Mouse (Mus musculus) intestine, embryonic 14.5 days (tissue): ENCODE results near the gene Rac2. TPM values are rescaled to one million over a fixed set of nuclear protein-coding genes. Genes with fewer than 3 reads are reported as not detected.

Source experiments
- ATAC-seq: fragments of 200-750 bp; cut with Nextera tagmentation; replicated peaks from 2 replicates; pipeline ENCODE4 v1.8.0; 2017; ENCODE audit warnings: low read depth, moderate number of reproducible peaks, moderate TSS enrichment, moderate library complexity; ENCODE audit not compliant: low FRiP score, low TSS enrichment
- DNase-seq: peaks from one replicate; pipeline ENCODE4 v3.0.0-alpha.2; 2018; ENCODE audit warnings: low spot score
- H3K27ac ChIP-seq: fragments of 300-500 bp; sonication (generic); 2 replicates; pipeline ENCODE4 v1.5.1; 2014; ENCODE audit warnings: low read depth, mild to moderate bottlenecking, control low read depth
- H3K27me3 ChIP-seq: fragments of 300-500 bp; sonication (generic); replicated peaks from 2 replicates; pipeline ENCODE4 v1.6.1; 2014; ENCODE audit warnings: low read length, control low read depth; ENCODE audit not compliant: control insufficient read depth, insufficient read depth
- H3K36me3 ChIP-seq: fragments of 300-500 bp; sonication (generic); 2 replicates; pipeline ENCODE4 v1.6.1; 2014; ENCODE audit warnings: low read length, control low read depth; ENCODE audit not compliant: control insufficient read depth, insufficient read depth
- H3K4me1 ChIP-seq: fragments of 300-500 bp; sonication (generic); replicated peaks from 2 replicates; pipeline ENCODE4 v1.6.1; 2014; ENCODE audit warnings: low read length, control low read depth, mixed read lengths; ENCODE audit not compliant: control insufficient read depth, insufficient read depth
- H3K4me2 ChIP-seq: fragments of 300-500 bp; sonication (generic); 2 replicates; pipeline ENCODE4 v1.6.1; 2014; ENCODE audit warnings: low read length
- H3K4me3 ChIP-seq: fragments of 300-500 bp; sonication (generic); 2 replicates; pipeline ENCODE4 v1.5.1; 2014; ENCODE audit warnings: low read depth, low read length, control low read depth, mixed read lengths
- H3K9ac ChIP-seq: fragments of 300-500 bp; sonication (generic); 2 replicates; pipeline ENCODE4 v1.6.1; 2014; ENCODE audit warnings: mild to moderate bottlenecking, low read length
- H3K9me3 ChIP-seq: fragments of 300-500 bp; sonication (generic); 2 replicates; pipeline ENCODE4 v1.6.1; 2016; ENCODE audit warnings: low read length, control low read depth; ENCODE audit not compliant: control insufficient read depth
- WGBS: fragments of 180-500 bp; shearing (Covaris S2); extraction: QIAGEN DNeasy Blood & Tissue Kit; methylation state at CpG from one replicate; pipeline ENCODE4 v1.1.7; 2014; 5-methylcytosine and 5-hydroxymethylcytosine counted together
- polyA plus RNA-seq: library from polyadenylated mRNA; unstranded; fragments of >200 nt; fragmentation: Nextera tagmentation; extraction: Ambion mirVana; gene quantifications from 2 replicates; pipeline ENCODE4 v1.2.1, GENCODE M21; 2014

The Rac2 gene
- polyA plus RNA-seq, 1 experiment from 2014 or later: 16.7 TPM

DNA sequence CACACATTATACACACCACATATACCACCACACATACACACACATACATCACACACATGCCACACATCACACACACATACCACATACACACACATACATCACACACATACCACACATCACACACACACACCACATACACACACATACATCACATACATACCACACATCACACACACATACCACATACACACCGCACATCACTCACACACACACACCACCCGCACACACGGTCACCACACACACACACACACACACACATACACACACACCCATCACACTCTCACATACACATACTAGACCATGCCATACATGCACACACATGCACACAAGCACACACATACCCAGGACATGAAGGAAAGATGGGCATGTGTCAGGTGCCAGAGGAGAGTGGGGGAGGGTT, 9.2 kb downstream of the Rac2 start:
- H3K4me1 ChIP-seq: no peaks in the 10 kb centered on the region
- no peaks in the 10 kb centered on the region for H3K27me3 ChIP-seq
- H3K27ac ChIP-seq: no peak overlapping the region
- no peak for DNase-seq
- no peaks in the 10 kb centered on the region for H3K9me3 ChIP-seq
- H3K4me3 ChIP-seq: no peak overlapping the region
- no peak for ATAC-seq
- H3K9ac ChIP-seq: no peak overlapping the region
- no peak overlapping the region for H3K4me2 ChIP-seq
- 91% methylated on average over 3 of the region's 3 CpGs for WGBS
- no peaks in the 10 kb centered on the region for H3K36me3 ChIP-seq

DNA sequence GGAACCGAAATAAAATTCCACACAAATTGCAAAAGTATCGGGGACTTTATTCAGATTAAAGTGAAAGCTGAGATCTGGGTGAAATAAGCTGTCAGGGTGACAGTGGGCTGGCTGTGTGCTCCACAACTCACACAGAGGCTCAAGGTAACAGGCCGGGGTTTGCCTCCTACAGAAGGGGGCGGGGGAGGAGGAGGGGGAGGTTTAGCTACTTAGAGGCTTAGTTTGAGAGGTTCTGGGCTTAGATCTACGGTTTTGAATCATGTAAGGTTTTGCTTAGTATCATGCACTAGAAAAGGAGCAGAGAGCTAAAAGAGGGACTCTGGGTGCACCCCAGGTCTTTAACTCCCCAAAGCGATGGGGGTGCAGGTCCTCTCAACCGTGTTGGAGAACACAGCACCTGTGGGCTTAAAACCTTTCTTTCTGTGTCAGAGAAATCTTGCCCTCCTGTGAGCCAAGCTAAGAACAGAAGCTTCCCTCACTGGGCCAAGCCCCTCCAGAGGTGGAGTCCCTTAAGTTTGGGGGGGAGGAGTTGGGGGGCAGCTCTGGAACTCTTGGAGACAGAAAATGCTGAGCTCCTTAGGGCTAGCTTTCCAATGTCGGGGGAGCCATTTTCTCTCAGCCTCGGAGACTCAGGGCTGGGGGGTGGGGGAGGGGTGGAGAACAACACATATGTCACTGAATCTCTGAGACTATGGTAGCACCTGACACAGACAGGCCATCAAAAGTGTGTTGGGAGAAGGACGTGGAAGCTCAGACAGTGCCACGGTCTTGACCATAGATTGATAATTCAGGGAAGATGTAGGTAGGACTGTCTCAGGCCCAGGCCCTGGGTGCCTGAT, 13.2 kb downstream of the Rac2 start:
- no peak overlapping the region for H3K4me3 ChIP-seq
- H3K9me3 ChIP-seq: no peaks in the 10 kb centered on the region
- ATAC-seq: no peak
- H3K27me3 ChIP-seq: no peaks in the 10 kb centered on the region
- H3K4me2 ChIP-seq: no peak overlapping the region
- 62% methylated on average over 11 of the region's 11 CpGs for WGBS
- H3K36me3 ChIP-seq: no peaks in the 10 kb centered on the region
- no peak overlapping the region for H3K27ac ChIP-seq
- H3K9ac ChIP-seq: no peak overlapping the region
- H3K4me1 ChIP-seq: no peaks in the 10 kb centered on the region
- DNase-seq: no peak

DNA sequence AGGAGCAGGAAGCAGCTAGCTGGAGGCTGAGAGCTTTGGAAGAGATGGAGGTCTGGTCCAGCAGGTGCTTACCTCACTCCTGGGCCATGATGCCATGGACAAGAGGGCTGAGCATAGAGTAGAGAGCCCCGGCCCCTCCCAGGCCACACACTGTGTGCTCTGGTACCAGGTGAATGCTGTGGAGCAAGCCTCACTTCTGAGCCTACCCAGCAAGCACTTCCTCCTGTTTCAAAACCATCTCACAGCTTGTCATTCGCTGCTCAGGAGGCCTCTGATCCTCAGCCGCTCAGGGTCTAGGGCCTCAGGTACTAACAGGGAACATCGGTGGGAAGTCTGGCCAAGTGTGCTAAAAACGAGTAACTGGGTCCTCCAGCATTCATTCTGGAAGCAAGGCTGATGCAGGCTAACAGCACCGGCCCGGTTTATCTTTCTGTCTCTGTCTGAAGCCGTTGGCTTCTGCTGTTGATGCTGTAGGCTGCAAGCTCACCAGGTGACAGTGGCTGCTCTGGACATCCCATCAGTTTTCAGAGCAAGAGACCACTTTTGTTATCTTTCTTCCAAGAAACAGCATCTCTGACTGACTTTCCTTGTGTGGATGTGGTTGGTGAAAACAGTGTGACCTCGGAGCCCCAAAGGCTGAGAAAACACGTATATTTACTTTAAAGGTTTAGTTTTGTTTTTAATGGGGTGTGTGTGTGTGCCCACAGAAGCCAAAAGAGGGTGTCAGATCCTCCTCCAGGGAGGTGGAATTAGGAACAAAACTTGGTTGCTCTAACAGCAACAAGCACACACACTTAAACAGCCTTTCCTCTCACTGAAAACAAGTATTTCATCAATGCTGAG, 14.7 kb downstream of the Rac2 start:
- H3K9me3 ChIP-seq: no peaks in the 10 kb centered on the region
- no peak overlapping the region for H3K4me3 ChIP-seq
- H3K4me2 ChIP-seq: no peak overlapping the region
- H3K27me3 ChIP-seq: no peaks in the 10 kb centered on the region
- ATAC-seq (no peak), DNase-seq (no peak)
- no peaks in the 10 kb centered on the region for H3K4me1 ChIP-seq
- H3K27ac ChIP-seq: no peak overlapping the region
- H3K9ac ChIP-seq: no peak overlapping the region
- no peaks in the 10 kb centered on the region for H3K36me3 ChIP-seq
- 66% methylated on average over 10 of the region's 10 CpGs for WGBS

DNA sequence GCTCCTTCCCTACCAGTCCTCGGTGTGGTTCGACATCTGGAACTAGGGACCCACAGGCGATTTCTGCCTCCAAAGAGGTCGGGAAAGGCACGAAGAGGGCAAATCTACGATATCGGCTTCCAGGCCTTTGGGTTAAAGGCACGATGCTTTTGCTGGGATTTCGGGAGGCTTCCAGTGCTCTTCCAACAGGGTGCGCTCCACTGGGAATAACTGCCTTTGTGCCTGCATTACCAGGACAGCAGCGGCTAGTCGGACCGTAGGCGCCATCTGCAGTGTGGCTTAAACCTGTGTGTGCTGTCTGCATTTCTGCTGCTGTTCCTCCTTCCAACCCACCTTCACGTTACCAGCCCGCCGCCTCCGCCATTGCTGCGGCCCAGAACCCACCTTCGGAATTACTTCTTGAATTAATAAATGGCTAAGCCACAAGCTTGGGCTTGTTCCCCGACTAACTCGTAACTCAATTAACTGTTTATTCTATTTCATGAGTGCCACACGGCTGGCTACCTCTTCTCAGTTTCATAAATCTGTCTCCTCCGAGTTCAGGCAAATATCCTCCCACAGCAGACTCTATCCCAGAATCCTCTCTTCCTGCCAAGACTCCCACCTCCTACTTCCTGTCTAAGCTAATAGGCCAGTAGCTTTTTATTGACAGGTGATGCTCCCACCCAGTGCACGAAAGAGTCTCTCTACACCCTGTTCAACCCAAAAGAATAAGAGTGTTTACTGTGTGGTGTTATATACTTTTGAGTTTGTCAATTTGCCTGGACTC, 17.9 kb downstream of the Rac2 start:
- Histone ChIP-seq H3K27me3 (no peaks in the 10 kb centered on the region), H3K4me3 (no peak overlapping the region), H3K36me3 (no peaks in the 10 kb centered on the region), H3K9ac (no peak overlapping the region), H3K4me1 (no peaks in the 10 kb centered on the region), H3K27ac (no peak overlapping the region), H3K9me3 (0 out of 2 replicates have a peak, but pooled peaks cover 3% of the 10 kb centered on the region), H3K4me2 (peak overlapping the region; percentile 33)
- ATAC-seq: no peak
- WGBS: 53% methylated on average over 25 of the region's 25 CpGs
- DNase-seq: no peak

DNA sequence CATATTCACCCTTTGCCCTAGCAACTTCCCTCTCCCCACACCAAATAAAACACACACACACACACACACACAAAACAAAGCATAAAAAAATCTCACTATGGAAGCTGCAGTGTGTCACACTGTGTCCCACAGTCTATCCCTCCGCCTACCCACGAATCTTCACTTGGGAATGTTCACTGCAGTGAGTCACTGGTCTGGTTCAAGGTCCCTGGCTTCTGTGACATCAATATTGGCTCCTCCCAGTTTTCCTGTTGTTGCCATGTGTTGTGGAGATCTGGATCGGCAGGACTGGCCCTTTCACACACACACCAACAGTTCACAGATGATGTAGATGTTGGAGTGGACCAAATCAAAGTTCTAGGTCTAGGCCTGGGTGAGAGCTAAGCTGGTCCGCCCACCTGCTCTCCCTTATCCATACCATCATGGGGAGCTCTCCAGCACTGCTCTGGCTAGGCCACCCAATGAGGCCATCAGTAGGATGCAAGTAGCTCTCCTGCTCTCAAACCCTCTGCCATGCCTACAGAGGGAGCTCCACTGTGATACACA, 23.3 kb downstream of the Rac2 start:
- no peaks in the 10 kb centered on the region; the same call in 1 of the 2 replicates for H3K27me3 ChIP-seq
- no peaks in the 10 kb centered on the region for H3K36me3 ChIP-seq
- ATAC-seq (0 out of 2 replicates have a peak, but pooled peaks have one; percentile 32), DNase-seq (no peak)
- H3K4me1 ChIP-seq: peaks cover 7% of the 10 kb centered on the region; the same call in 1 of the 2 replicates
- H3K27ac ChIP-seq: no peak overlapping the region
- H3K9me3 ChIP-seq: 0 out of 2 replicates have a peak, but pooled peaks cover 3% of the 10 kb centered on the region
- no peak overlapping the region for H3K9ac ChIP-seq
- no peak overlapping the region for H3K4me3 ChIP-seq
- no peak overlapping the region for H3K4me2 ChIP-seq
- WGBS: 72% methylated on average over 4 of the region's 4 CpGs

DNA sequence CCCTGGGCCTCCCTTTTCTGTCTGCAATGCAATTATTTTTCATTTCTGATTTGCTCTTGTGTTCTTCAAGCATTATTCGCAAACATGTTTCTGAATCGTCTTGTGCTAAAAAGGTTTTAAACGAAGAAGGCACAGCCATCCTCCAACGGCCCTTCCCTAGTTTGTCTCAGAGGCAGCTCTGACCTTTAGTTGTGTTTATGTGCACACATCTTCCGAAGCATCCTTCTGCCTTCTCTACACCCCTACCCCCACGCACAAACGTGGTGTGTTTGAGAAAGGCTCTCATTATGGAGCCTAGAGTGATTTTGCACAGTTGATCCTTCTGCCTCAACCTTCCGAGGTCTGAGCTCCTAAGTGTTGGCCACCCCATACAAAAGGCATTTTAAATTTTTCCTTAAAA, 23.9 kb downstream of the Rac2 start:
- Histone ChIP-seq H3K4me3 (no peak overlapping the region), H3K9ac (no peak overlapping the region), H3K36me3 (no peaks in the 10 kb centered on the region), H3K27ac (no peak overlapping the region), H3K4me2 (no peak overlapping the region), H3K9me3 (0 out of 2 replicates have a peak, but pooled peaks cover 3% of the 10 kb centered on the region), H3K4me1 (peaks cover 7% of the 10 kb centered on the region; the same call in 1 of the 2 replicates), H3K27me3 (peaks cover 5% of the 10 kb centered on the region; the same call in 1 of the 2 replicates)
- DNase-seq (no peak), ATAC-seq (no peak)
- WGBS: 56% methylated on average over 8 of the region's 8 CpGs

DNA sequence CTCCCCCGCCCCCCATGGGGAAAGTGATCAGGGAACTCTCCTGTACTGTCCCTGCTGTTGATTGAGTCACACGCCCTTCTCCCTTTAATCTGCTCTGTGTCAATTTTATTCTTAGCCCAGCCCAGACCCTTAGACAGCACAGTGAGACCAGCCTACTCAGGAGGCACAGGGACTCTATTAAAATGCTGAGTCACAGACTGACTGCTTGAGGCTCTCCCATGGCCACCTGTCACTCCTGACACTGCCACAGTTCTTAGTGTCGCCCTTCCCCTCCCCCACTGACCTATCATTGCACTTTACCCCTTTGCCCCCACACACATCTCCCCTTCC, 24.3 kb downstream of the Rac2 start:
- peaks cover 7% of the 10 kb centered on the region; the same call in 1 of the 2 replicates for H3K4me1 ChIP-seq
- H3K9me3 ChIP-seq: 0 out of 2 replicates have a peak, but pooled peaks cover 3% of the 10 kb centered on the region
- no peak overlapping the region for H3K4me2 ChIP-seq
- ATAC-seq (peak; percentile 49; the same call in 1 of the 2 replicates), DNase-seq (no peak)
- no peak overlapping the region for H3K9ac ChIP-seq
- no peak overlapping the region for H3K27ac ChIP-seq
- WGBS: 26% methylated on average over 3 of the region's 3 CpGs
- no peaks in the 10 kb centered on the region for H3K36me3 ChIP-seq
- H3K4me3 ChIP-seq: no peak overlapping the region
- peaks cover 6% of the 10 kb centered on the region; the same call in 1 of the 2 replicates for H3K27me3 ChIP-seq
